Mouse (Mus musculus) MEL (cell line): Measurements from ENCODE around the gene Rbm38. TPM values are rescaled to one million over a fixed set of nuclear protein-coding genes. Genes with fewer than 3 reads are reported as not detected.

Experiments used
- DNase-seq: peaks from one replicate; pipeline ENCODE4 v3.0.0; 2011; ENCODE audit warnings: low read depth, low spot score
- H3K27ac ChIP-seq: 2 replicates; pipeline ENCODE4 v1.5.1; 2012; ENCODE audit warnings: low read depth, mild to moderate bottlenecking, control low read depth, low read length, moderate library complexity; ENCODE audit not compliant: control insufficient read depth
- H3K27me3 ChIP-seq, 2 experiments: fragments of 150-350 bp in 1 of 2; sonication (generic) in 1 of 2; 2 replicates each; pipeline ENCODE4 v1.6.1; 2012; ENCODE audit warnings: low read length in 2 of 2, mild to moderate bottlenecking in 2 of 2, improper control_type of control experiment in 1 of 2, moderate library complexity in 1 of 2; ENCODE audit not compliant: insufficient read depth in 2 of 2, control insufficient read depth in 1 of 2
- H3K36me3 ChIP-seq, 2 experiments: 2 replicates each; pipeline ENCODE4 v1.6.1; 2012 to 2014; ENCODE audit warnings: low read length in 2 of 2, improper control_type of control experiment in 1 of 2, inconsistent platforms in 1 of 2, mild to moderate bottlenecking in 1 of 2; ENCODE audit not compliant: insufficient read depth in 2 of 2, control insufficient read depth in 1 of 2
- H3K4me1 ChIP-seq, 2 experiments: fragments of 150-350 bp in 1 of 2; sonication (generic) in 1 of 2; 2 replicates each; pipeline ENCODE4 v1.6.1; 2012; ENCODE audit warnings: low read length in 2 of 2, improper control_type of control experiment in 1 of 2, mild to moderate bottlenecking in 1 of 2; ENCODE audit not compliant: insufficient read depth in 2 of 2, control insufficient read depth in 1 of 2
- H3K4me3 ChIP-seq, 2 experiments: fragments of 150-350 bp in 1 of 2; sonication (generic) in 1 of 2; 2 replicates each; pipeline ENCODE4 v1.5.1; 2012; ENCODE audit warnings: low read depth in 2 of 2, low read length in 2 of 2, mild to moderate bottlenecking in 2 of 2, moderate library complexity in 2 of 2, control low read depth in 1 of 2, improper control_type of control experiment in 1 of 2; ENCODE audit not compliant: control insufficient read depth in 1 of 2, insufficient read depth in 1 of 2
- H3K79me2 ChIP-seq: 2 replicates; pipeline ENCODE4 v1.6.1; 2012; ENCODE audit warnings: mild to moderate bottlenecking, low read length, moderate library complexity; ENCODE audit not compliant: control insufficient read depth, poor library complexity, insufficient read depth
- H3K9ac ChIP-seq: 2 replicates; pipeline ENCODE4 v1.6.1; 2012; ENCODE audit warnings: low read depth, mild to moderate bottlenecking, control low read depth, low read length, moderate library complexity; ENCODE audit not compliant: control insufficient read depth, poor library complexity, severe bottlenecking
- H3K9me3 ChIP-seq: fragments of 150-350 bp; sonication (generic); replicated peaks from 2 replicates; pipeline ENCODE4 v1.6.1; 2012; ENCODE audit warnings: mild to moderate bottlenecking, low read length, improper control_type of control experiment, moderate library complexity; ENCODE audit not compliant: insufficient read depth
- CHD2 ChIP-seq: IDR thresholded peaks from 2 replicates; pipeline ENCODE4 v1.6.1; 2011; ENCODE audit warnings: low read length, improper control_type of control experiment
- E2F4 ChIP-seq: IDR thresholded peaks from 2 replicates; pipeline ENCODE4 v1.6.1; 2011; ENCODE audit warnings: low read depth, low read length, improper control_type of control experiment, borderline replicate concordance
- EP300 ChIP-seq, 2 experiments: IDR thresholded peaks; 2 replicates each; pipeline ENCODE4 v1.6.1; 2011; ENCODE audit warnings: improper control_type of control experiment in 2 of 2, low read length in 2 of 2, low read depth in 1 of 2, mild to moderate bottlenecking in 1 of 2
- ETS1 ChIP-seq: IDR thresholded peaks from 2 replicates; pipeline ENCODE4 v1.6.1; 2012; ENCODE audit warnings: low read depth, mild to moderate bottlenecking, inconsistent platforms, low read length, improper control_type of control experiment, moderate library complexity
- GABPA ChIP-seq: IDR thresholded peaks from 2 replicates; pipeline ENCODE4 v1.6.1; 2012; ENCODE audit warnings: low read depth, mild to moderate bottlenecking, inconsistent platforms, low read length, improper control_type of control experiment, moderate library complexity
- GATA1 ChIP-seq: IDR thresholded peaks from 2 replicates; pipeline ENCODE4 v1.6.1; 2011; ENCODE audit warnings: low read depth, low read length, improper control_type of control experiment
- HCFC1 ChIP-seq: IDR thresholded peaks from 2 replicates; pipeline ENCODE4 v1.6.1; 2012; ENCODE audit warnings: low read depth, mild to moderate bottlenecking, inconsistent platforms, low read length, improper control_type of control experiment, moderate library complexity
- MAZ ChIP-seq: IDR thresholded peaks from 2 replicates; pipeline ENCODE4 v1.6.1; 2012; ENCODE audit warnings: low read depth, mild to moderate bottlenecking, inconsistent platforms, low read length, improper control_type of control experiment
- MYB ChIP-seq: IDR thresholded peaks from 2 replicates; pipeline ENCODE4 v1.6.1; 2011; ENCODE audit warnings: mild to moderate bottlenecking, low read depth, low read length, improper control_type of control experiment
- NELFE ChIP-seq: IDR thresholded peaks from 2 replicates; pipeline ENCODE4 v1.6.1; 2011; ENCODE audit warnings: low read depth, low read length, improper control_type of control experiment
- POLR2A ChIP-seq, 2 experiments: IDR thresholded peaks; 2 replicates each; pipeline ENCODE4 v1.6.1; 2011 to 2012; ENCODE audit warnings: low read length in 2 of 2, mild to moderate bottlenecking in 2 of 2, control low read depth in 1 of 2, improper control_type of control experiment in 1 of 2, low read depth in 1 of 2, moderate library complexity in 1 of 2; ENCODE audit not compliant: control insufficient read depth in 1 of 2, insufficient read depth in 1 of 2, poor library complexity in 1 of 2
- POLR2AphosphoS2 ChIP-seq: IDR thresholded peaks from 2 replicates; pipeline ENCODE4 v1.6.1; 2011; ENCODE audit warnings: low read length, improper control_type of control experiment
- POLR2AphosphoS5 ChIP-seq: IDR thresholded peaks from 2 replicates; pipeline ENCODE4 v1.6.1; 2012; ENCODE audit warnings: low read depth, borderline replicate concordance, mild to moderate bottlenecking, inconsistent platforms, low read length, moderate library complexity, mixed read lengths
- RCOR1 ChIP-seq: IDR thresholded peaks from 2 replicates; pipeline ENCODE4 v1.6.1; 2012; ENCODE audit warnings: low read depth, mild to moderate bottlenecking, inconsistent platforms, low read length, improper control_type of control experiment
- SIN3A ChIP-seq: IDR thresholded peaks from 2 replicates; pipeline ENCODE4 v1.6.1; 2012; ENCODE audit warnings: low read length, improper control_type of control experiment, inconsistent platforms
- SMC3 ChIP-seq: IDR thresholded peaks from 2 replicates; pipeline ENCODE4 v1.6.1; 2011; ENCODE audit warnings: low read depth, low read length, improper control_type of control experiment
- USF1 ChIP-seq: IDR thresholded peaks from 2 replicates; pipeline ENCODE4 v1.6.1; 2014; ENCODE audit warnings: low read depth, mild to moderate bottlenecking, inconsistent platforms, low read length, improper control_type of control experiment, moderate library complexity
- ZC3H11A ChIP-seq: IDR thresholded peaks from 2 replicates; pipeline ENCODE4 v1.6.1; 2012; ENCODE audit warnings: low read depth, mild to moderate bottlenecking, inconsistent platforms, low read length, improper control_type of control experiment
- ZKSCAN1 ChIP-seq: IDR thresholded peaks from 2 replicates; pipeline ENCODE4 v1.6.1; 2012; ENCODE audit warnings: low read depth, mild to moderate bottlenecking, inconsistent platforms, low read length, improper control_type of control experiment, moderate library complexity
- ZNF384 ChIP-seq: IDR thresholded peaks from 2 replicates; pipeline ENCODE4 v1.6.1; 2012; ENCODE audit warnings: low read depth, mild to moderate bottlenecking, inconsistent platforms, low read length, improper control_type of control experiment
- polyA plus RNA-seq, 2 experiments: library from polyadenylated mRNA; stranded (reverse) in 1 of 2; unstranded in 1 of 2; fragments of >175 nt in 1 of 2; fragments of >200 nt in 1 of 2; gene quantifications; 2 replicates each; pipeline versions ENCODE4 v1.2.1 to v1.2.4; 2012; ENCODE audit warnings: low replicate concordance in 2 of 2, low read depth in 1 of 2; ENCODE audit not compliant: insufficient read length in 2 of 2, insufficient read depth in 1 of 2, missing spikeins in 1 of 2
- total RNA-seq: library from RNA; depleted of rRNA; stranded (reverse); fragments of 300-350 nt; gene quantifications from 2 replicates; pipeline ENCODE4 v1.2.3, GENCODE M21; 2012

Rbm38 gene
- total and polyA plus RNA-seq, 3 experiments, result 39.0 to 207 TPM; not detected in 1

DNA sequence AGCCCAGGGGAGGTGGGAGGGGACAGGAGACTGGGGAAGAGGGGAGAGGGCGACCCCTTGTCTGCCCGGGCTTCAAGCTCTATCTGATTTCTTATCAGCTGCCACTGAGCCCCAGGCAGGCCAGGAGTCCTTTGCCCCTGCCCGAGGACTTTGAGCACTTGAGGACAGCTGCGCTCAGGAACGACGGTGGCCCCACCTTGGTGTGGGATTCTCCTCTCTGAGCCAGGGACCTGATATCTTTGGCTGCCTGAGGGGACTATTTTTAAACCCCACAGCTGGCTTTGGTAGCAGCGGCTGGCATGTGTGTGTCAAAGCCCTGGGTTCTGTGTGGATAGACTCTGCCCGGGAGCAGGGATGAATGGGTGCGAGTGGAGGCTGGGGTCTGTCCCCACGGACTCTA is 37.3 kb downstream of the Rbm38 start:
- Histone ChIP-seq H3K9me3 (no peaks in the 10 kb centered on the region), H3K27ac (no peak overlapping the region), H3K4me3 (no peak overlapping the region), H3K4me1 (peaks cover 7 to 40% of the 10 kb centered on the region in 2 experiments), H3K27me3 (no peaks in the 10 kb centered on the region), H3K36me3 (peaks cover 0 to 11% of the 10 kb centered on the region in 2 experiments; a peak in 2 of 4 replicates), H3K9ac (no peak overlapping the region), H3K79me2 (no peaks in the 10 kb centered on the region; the same call in 1 of the 2 replicates)
- TF ChIP-seq ZC3H11A (no peak), E2F4 (no peak), ZKSCAN1 (no peak), POLR2A (IDR thresholded peaks at IDR 0.05; ENCODE audit: control insufficient read depth in 1 of 2, insufficient read depth in 1 of 2, low read depth in 1 of 2, low read length in 2 of 2, poor library complexity in 1 of 2) (no peak), SMC3 (no peak), SIN3A (no peak), ETS1 (no peak), GABPA (no peak), POLR2AphosphoS2 (no peak), ZNF384 (no peak), POLR2AphosphoS5 (no peak), MAZ (no peak), HCFC1 (no peak)
- no peak for DNase-seq

DNA sequence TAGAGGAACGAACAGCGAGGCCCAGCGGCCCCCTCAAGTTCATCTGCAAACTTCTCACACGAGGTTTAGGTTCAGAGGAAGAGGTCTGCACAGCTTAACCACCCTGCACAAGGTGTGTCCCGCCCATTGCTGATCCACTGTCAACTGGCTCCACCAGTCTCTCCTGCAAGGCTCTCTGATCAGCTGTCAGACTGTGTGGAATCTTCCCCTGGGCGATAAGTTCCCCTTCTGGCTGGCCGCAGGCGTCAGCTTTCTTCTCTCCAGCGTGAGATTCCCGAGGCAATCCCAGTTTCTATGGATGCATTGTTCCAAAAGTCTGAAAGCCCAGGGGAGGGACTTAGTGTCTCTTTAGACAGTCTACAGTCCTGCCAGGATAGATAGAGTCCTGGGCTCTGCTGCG is 38.0 kb downstream of the Rbm38 start:
- Histone ChIP-seq H3K4me1 (peaks cover 7 to 44% of the 10 kb centered on the region in 2 experiments), H3K27ac (no peak overlapping the region)
- no peak for DNase-seq

DNA sequence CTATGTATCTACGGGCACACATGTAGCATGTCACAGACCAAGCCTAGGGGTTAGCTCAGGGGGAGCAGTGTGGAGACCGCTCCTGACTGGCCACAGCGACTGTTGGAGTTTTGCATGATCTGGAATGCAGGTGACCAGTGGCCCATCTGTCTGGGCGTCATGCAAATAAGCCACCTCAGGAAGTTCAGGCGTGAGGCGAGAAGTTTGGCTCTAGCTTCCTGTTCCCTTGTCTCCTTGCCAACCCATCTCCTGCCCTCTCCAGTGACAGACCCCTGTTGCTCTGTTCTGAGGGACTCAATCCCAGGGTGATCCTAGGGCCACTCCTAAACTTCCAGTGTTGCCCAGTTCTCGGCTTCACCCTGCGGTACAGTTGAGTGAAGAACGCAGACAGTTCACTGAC is 40.2 kb downstream of the Rbm38 start:
- H3K27ac ChIP-seq, result no peak overlapping the region
- H3K9ac ChIP-seq, result no peak overlapping the region
- H3K79me2 ChIP-seq, result no peaks in the 10 kb centered on the region; the same call in 1 of the 2 replicates
- H3K9me3 ChIP-seq, result no peaks in the 10 kb centered on the region
- TF ChIP-seq MYB, result no peak
- TF ChIP-seq POLR2AphosphoS2, result no peak
- TF ChIP-seq CHD2, result no peak
- TF ChIP-seq NELFE, result no peak
- no peak overlapping the region for H3K4me3 ChIP-seq
- H3K36me3 ChIP-seq, result peaks cover 0 to 11% of the 10 kb centered on the region in 2 experiments; a peak in 2 of 4 replicates
- no peak for DNase-seq
- no peaks in the 10 kb centered on the region for H3K27me3 ChIP-seq
- peaks cover 7 to 39% of the 10 kb centered on the region in 2 experiments for H3K4me1 ChIP-seq

More for the DNA sequence above, 38.0 kb downstream of the Rbm38 start:
- H3K4me3 ChIP-seq, result no peak overlapping the region
- H3K79me2 ChIP-seq, result no peaks in the 10 kb centered on the region; the same call in 1 of the 2 replicates
- H3K9me3 ChIP-seq, result no peaks in the 10 kb centered on the region
- H3K36me3 ChIP-seq, result peaks cover 0 to 11% of the 10 kb centered on the region in 2 experiments; a peak in 2 of 4 replicates
- TF ChIP-seq GABPA (no peak), SMC3 (no peak), POLR2AphosphoS2 (no peak), CHD2 (no peak), USF1 (no peak), MYB (no peak), GATA1 (no peak), HCFC1 (no peak), RCOR1 (no peak), EP300 (IDR thresholded peaks at IDR 0.05; ENCODE audit: low read depth in 1 of 2, low read length in 2 of 2) (no peak)
- no peaks in the 10 kb centered on the region for H3K27me3 ChIP-seq
- H3K9ac ChIP-seq, result no peak overlapping the region
